Mouse (Mus musculus): ENCODE measurements around the gene Gabrb3. TPM values are rescaled to one million over a fixed set of nuclear protein-coding genes. Genes with fewer than 3 reads are reported as not detected.
A peak's percentile ranks its signal among the peaks of the same experiment; 100 is the strongest.

The Gabrb3 gene
- total RNA-seq, 2 experiments from 2014 or later: 205 to 212 TPM

DNA sequence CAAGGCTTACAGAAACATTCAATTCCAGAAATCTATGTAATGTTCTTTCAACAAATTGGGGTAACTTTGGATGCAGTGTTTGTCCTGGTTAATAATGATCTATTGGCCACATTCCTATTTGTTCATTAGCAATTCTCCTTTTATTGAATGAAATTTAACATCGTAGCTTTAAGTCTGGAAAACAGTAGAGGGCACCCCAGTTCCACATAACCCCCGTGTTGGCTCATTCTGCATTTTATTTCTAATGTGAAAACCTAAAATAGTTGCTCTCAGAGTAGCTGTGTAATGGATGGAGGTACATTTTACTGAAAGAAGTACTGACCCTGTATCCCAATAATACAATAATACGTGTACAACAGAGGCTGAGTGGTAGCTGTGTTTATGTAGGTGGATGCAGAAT, 93.5 kb downstream of the Gabrb3 start:
- no peak for DNase-seq (ENCODE audit: low spot score in 2 of 2)
- intact Hi-C loops (cut with DNase I): loop anchor here (5.0 to 10.0 kb wide), 2 partner anchors 302 to 1569 kb away; no protein-coding TSS in a partner anchor

DNA sequence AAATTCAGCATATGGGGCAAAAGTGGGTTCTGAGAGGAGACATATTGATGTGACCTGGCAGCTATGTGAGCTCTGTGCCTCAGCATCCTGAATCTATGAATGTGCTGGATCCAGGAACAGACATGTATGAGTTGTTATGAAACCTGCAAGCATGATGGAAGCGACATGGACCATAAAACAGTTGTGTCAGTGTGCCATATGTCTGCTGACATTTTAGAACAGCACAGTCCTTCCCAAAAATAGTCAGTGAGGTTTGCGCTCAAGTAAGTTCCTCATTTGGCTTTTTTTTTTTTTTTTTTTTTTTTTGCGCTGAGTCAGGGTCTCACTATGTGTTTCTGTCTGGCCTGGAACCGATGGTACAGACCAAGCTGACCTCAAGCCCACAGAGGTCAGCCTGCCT, 110.0 kb downstream of the Gabrb3 start:
- peak in 1 of 2 experiments; percentile 18 for DNase-seq (ENCODE audit: low spot score in 2 of 2)
- intact Hi-C loops (cut with DNase I): no loop called here

DNA sequence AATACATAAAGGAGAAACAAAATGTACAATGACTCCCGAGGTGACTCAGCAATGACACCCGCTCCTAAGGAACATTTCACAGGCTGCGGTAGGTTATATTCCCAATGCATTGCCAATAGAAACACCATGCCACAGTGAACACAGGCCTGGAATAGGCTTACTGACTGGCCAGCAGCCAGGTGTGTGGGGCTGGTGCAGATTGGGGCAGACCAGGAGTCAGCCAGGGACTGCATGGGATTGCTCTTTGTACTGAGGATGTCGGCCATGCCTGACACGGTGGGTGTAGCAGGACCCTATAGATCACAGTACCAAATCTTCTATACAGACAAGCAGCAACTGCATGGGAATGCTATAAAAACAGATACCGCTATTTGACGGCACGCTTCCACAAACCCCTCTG, 110.5 kb downstream of the Gabrb3 start:
- peak in 1 of 2 experiments; percentile 11 for DNase-seq (ENCODE audit: low spot score in 2 of 2)
- intact Hi-C loops (cut with DNase I): no loop called here

DNA sequence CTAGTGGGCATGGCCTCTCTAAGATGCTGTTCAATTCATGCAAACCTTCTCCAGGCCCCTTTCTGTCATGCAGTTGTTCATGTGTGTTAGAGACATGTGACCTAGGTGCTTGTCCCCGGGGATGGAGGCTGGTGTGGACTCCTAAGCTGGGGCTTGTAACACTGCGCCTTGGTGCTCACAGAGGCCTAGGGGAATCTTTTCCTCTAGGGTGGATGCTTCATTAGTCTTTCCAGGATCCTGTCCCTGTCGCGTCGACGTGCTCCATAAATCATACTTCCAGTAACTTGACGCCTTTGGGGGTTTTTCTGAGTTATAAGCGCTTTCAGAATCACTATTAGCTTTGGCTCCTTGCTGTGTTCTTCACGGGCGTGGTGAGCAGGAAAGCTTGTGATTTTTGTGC, 113.2 kb downstream of the Gabrb3 start:
- no peak for DNase-seq (ENCODE audit: low spot score in 2 of 2)
- intact Hi-C loops (cut with DNase I): no loop called here

DNA sequence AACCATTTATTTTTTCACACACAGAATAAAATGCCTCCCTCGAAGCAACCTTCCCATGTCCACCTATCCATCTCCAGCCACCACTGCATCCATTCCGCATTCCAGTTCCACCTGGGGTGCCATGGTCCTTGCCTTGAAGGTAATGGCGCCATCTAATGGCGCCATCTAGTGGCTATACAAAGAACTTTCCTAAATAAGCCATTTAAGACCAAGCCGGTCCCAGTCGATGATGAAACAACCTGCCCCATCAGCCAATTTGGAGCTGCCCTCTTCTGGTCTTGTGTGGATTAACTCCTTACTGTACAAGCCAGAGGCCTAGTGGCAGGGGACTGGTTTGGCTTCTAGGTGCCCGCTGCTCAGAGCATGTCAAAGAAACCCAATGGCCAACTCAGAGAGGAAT, 119.1 kb downstream of the Gabrb3 start:
- intact Hi-C loops (cut with DNase I): no loop called here
- DNase-seq (ENCODE audit: low spot score in 2 of 2): no peak

DNA sequence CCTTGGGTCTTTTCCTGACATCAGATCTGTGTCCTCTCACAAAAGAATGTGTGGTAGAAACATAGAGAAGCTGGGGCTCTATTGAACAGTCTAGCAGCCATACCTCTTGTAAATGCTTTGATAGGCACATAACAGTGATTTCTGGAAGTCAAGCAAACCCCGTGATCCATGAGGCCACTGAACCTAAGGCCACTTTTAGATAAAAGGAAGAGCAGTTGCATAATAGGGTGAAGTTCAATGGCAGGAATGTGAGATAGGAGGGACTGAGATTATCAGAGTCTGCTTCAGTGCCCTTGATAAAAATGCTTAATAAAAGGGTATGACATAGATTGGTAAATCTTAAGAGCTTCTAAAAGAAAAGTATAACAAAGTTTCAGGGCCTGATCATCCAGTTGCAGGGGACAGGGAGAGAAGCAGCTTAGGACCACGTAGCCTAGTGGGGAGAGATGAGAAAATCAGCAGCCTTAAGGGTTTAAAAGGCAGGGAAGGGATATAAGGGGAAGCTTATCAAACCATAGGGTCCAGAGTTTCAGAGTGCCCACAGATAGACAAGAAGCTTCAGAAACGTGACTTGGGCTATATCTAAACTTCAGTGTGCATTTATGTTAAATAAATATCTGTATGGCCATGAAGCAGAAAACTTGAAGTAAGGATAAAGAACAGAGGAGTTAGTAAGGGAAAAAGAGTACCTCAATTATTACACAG, 141.4 kb downstream of the Gabrb3 start:
- intact Hi-C loops (cut with DNase I): no loop called here
- no peak for DNase-seq (ENCODE audit: low spot score in 2 of 2)

DNA sequence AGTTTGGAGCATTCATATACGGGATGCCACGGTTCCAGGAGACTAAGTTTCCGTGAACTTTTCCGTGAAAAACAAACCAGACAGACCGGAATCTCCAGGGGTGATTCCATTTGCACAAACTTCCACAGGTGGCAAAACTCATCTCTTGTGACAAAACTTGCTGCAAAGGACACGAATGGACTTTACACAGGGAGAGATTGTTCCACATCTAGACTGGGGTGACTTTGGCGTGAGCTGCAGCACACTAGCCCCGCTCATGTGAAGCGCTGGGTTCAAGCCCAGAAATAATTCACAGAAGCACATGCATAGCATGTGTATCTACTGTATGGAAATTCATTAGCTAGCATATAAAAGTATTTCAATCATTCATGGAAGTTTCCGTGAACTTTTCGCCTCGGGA, 144.9 kb downstream of the Gabrb3 start:
- intact Hi-C loops (cut with DNase I): no loop called here
- no peak for DNase-seq (ENCODE audit: low spot score in 2 of 2)

DNA sequence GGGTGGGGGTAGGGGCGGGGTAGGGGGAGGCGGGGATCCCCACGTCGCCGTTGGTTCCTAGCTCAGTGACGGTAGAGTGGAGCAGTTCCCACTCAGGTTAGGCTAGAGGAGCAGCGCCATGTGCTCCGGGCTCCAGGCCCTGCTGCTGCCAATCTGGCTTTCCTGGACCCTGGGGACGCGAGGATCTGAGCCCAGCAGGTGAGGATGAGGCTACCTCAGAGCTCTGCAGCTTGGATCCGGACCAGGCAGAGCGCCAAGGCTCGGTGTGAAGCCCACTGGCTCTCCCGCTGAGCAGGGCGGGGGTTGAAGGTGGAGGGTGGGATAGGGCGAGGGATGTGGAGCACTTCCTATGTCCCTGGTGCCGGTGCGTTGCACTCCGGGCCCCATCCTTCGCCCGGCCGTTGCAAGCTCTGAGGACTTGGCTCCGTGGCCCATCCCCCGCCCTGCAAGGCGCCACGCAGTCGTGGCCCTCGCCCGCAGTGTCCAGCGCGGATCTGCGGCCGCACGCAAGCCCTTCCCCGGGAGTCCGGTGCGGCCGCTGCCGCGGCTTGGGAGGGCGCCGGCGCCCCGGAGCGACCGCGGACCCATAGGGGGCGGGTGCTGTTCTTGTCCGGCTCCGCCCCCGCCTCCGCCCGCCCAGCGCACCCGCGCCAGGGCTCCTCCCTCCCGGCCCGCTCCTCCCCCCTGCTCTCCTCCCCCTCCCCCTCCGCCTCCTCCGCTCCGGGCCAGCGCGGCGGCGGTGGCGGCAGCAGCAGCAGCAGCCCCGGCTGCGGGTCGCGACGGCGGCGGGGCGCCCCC, 171.2 kb downstream of the Gabrb3 start:
- intact Hi-C loops (cut with DNase I): loop anchor here (10.0 kb wide), 2 partner anchors 114 to 184 kb away; no protein-coding TSS in a partner anchor
- DNase-seq (ENCODE audit: low spot score in 2 of 2): peak; percentile 74 to 85

DNA sequence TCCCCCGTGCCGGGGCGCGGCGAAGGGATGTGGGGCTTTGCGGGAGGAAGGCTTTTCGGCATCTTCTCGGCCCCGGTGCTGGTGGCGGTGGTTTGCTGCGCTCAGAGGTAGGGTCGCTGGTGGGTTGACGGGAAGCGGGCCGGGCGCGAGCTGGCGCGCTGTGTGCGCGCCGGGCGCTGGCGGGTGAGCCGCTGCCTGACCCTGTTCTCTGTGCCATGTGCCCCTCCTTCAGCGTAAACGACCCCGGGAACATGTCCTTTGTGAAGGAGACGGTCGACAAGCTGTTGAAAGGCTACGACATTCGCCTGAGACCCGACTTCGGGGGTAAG, 171.7 kb downstream of the Gabrb3 start:
- no peak for DNase-seq (ENCODE audit: low spot score in 2 of 2)

DNA sequence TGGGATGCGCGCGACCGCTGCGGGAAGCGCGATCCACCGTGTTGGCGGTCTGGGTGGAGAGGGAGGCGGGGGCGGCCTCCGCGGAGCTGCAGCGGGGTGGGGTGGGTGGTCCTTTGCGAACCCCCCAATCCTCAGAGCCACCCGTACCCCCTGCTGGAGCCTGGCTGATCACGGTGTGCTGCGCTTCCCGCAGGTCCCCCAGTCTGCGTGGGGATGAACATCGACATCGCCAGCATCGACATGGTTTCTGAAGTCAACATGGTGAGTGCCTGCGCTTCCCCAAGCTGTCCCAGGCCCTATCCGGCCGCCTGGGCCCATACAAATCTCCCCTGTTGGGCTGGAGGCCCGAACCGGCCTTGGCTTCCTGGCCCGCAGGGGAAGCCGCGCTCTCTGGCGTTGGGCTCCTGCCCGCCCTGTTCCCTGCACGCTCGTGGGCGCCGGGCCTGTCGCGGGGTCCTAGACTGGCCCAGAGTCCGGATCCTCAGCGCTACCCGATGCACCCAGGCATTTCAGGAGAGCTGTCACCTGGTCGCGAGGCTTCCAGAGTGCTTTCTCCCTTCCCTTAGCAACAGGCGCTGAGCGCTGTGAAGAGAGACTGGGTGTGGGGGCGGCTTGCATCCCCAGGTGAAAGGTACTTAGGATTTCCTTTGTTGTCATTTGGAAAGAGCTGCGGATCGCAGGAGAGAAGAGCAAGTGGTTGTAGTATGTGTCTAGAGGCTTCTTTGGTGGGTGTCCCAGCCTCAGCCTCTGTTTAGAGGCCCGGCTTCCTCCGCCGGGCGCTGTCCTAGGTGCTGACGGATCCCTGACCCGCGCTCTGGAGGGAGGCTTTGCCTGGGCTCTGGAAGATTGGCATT, 172.3 kb downstream of the Gabrb3 start:
- DNase-seq (ENCODE audit: low spot score in 2 of 2): peak; percentile 59 to 67
- intact Hi-C loops (cut with DNase I): loop anchor here (10.0 kb wide), 2 partner anchors 113 to 183 kb away; no protein-coding TSS in a partner anchor

More for the DNA sequence above, 171.7 kb downstream of the Gabrb3 start:
- intact Hi-C loops (cut with DNase I): loop anchor here (10.0 kb wide), 2 partner anchors 114 to 184 kb away; no protein-coding TSS in a partner anchor

DNA sequence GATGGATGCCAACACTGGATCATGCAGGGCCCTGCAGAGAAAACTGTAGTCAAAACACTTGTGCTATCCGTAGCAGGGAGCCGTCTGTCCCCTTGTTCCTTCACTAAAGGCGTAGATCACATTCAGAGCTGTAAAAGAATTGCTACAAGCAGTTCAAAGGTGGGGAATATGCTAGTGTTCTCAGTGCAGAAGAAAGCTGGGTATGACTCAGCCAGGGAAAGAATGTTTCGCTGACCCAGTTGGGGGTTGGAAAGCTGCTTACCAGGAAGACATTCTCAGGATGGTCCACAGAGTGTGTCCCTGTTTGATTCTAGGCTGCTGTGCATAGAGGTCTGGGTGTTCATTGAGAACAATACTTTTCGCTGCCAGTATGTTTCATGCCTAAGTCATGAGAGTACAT, 177.8 kb downstream of the Gabrb3 start:
- intact Hi-C loops (cut with DNase I): loop anchor here (10.0 kb wide), 2 partner anchors 107 to 177 kb away; no protein-coding TSS in a partner anchor
- DNase-seq (ENCODE audit: low spot score in 2 of 2): no peak

DNA sequence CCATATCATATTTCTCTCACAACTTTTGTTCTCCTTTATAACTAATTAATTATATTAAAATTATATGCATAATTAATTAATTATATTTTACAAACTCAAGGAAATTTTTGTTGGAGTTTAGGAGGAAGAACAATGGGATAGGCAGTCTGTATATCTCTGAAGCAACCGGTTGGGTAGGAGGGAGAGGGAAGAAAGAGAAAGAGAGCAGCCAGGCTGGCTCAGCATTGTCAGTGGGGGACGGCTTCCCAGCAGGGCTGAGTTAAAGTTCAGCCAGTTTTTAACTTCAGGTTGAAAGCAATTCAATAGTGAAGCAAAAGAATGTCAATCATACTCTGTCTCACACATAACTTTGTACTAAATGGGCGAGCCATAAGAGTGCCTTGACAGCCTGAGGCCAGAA, 199.2 kb downstream of the Gabrb3 start:
- DNase-seq (ENCODE audit: low spot score in 2 of 2): no peak
- intact Hi-C loops (cut with DNase I): no loop called here

DNA sequence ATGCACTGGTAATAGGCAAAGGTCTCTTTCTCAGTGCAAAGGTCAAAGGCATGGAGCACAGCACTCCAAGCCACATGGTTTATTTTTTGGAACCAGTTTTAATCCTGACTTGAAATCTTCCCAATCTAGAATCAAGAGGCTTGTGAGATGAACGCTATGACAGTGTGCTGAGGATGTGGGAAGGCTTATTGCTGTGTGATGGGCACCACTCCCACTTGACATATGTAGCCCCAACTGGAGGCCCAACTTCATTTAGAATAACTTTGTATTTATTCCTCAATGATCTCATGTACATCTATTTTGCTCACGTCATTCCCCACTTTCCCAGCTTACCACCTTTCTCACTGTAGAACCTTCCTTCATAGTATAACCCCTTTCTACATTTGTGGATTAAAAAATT, 200.5 kb downstream of the Gabrb3 start:
- intact Hi-C loops (cut with DNase I): no loop called here
- no peak for DNase-seq (ENCODE audit: low spot score in 2 of 2)

DNA sequence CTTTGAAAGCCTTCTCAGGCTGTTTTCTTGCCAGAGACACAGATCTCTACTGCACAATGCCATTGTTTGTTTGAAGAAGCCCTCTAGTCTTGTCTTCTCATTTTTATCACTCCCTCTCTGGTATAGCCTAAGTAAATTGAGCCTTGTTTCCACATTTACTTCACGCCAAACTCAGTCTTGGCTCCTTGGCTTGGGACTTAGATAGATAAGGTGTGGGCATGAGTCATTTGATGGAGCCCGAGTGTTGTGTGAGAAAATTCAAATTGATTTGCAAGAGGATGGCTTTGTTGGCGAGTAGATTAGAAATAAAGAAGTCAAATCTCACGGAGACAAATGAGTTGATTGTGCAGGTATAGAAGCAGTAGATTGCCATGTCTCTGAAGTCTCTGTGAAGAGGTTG, 204.2 kb downstream of the Gabrb3 start:
- DNase-seq (ENCODE audit: low spot score in 2 of 2): no peak
- intact Hi-C loops (cut with DNase I): no loop called here

DNA sequence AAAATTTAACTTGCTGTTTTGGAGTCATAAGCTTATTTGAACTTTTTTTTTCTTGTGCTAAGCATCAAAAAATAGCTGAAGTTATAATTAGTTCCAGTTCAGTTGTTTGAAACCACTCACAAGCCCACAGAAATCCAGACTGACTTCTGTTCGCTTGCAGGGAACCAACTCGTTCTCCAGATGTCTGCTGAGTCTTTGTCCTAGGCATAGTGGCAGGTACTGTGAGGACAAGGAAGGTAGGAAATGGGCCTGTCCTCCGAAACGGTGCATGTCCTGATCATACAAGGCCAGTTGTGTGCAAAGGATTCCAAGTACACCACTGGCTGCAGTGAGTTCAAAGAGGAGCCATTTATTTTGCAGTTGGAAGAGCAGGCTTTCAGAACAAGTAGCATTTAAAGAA, 215.5 kb downstream of the Gabrb3 start:
- intact Hi-C loops (cut with DNase I): no loop called here
- DNase-seq (ENCODE audit: low spot score in 2 of 2): peak in 1 of 2 experiments; percentile 12

DNA sequence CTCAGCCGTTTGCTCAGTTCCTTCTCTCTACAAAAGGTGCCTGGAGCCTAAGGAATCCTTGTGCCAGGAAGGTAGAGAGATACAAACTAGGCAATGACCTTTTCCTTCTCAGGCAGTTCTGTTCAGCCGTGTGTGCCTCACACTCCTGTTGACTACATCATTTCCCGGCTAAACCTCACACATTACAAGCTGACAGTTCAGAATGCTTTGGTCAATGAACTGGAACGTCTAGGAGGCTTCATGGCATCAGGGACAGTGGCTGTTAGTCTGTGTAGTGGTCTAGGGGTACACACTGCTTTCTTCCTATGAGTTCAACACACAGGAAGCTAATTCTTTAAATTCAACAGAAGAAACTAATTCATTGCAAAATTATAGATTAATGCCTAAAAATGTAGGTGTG, 216.2 kb downstream of the Gabrb3 start:
- intact Hi-C loops (cut with DNase I): no loop called here
- no peak for DNase-seq (ENCODE audit: low spot score in 2 of 2)

DNA sequence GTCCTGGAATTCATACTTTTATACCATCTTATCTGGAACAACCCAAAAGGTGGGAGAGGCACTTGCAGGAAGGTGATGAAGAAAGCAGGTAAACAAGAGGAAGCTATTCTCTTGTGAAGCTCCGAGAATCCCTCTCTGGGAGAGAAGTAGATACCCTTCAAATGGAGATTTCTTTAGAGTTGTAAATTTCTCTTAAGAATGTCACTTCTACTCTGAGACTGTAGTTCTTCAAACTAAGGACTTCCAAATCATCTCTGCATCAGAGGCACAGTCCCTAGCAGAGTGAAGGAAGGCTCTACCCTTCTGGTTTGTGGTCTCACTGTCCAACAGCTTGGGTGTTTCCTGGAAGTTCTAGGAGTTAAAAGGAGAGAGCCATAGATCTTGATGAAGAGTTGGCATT, 221.3 kb downstream of the Gabrb3 start:
- no peak for DNase-seq (ENCODE audit: low spot score in 2 of 2)
- intact Hi-C loops (cut with DNase I): no loop called here

DNA sequence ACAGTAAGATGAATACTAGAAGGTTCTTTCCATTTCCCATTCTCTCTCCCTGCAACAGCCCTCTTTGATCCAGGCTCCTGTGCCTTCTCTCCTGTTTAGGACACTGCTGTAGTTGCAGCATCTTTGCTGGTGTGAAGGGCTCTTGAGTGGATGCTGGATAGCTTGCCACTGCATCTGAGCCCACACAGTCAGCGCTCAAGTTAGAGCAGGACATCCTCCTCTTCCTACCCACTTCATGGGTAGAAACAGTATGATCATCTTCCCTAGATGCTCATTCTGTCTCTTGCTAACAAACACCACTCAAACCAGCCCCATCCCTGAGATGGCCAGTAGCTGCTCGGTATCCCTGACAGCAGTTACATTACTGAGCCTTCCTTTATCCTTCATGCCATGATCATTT, 227.9 kb downstream of the Gabrb3 start:
- no peak for DNase-seq (ENCODE audit: low spot score in 2 of 2)
- intact Hi-C loops (cut with DNase I): no loop called here

DNA sequence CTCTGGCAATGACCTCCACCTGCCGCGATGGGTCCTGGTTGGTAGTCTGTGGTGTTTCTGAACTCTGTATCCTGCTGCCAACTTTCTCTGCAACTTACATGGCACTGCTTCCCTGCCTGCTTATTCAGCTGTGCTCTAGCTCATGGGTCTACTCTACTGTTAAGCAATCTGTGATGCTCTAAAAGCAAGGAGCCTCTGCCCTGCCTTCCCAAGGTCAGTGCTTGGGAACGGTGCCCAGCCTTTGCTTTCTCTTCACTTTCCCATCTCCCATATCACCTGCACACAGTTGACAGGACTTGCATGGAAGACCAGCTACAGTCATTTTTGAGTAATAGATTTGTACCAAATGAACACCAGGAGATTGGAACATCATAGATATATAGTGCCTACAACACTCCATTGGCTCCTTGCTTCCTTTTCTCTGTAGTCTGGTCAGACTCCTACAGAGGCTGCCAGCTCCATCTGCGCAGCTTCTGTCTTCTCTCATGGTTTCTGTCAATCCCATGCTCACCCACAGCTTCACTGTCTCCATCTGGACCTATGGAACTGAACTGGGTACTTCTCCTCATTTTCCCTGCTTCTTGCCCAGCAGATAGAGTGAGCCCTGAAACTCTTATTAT, 228.8 kb downstream of the Gabrb3 start:
- intact Hi-C loops (cut with DNase I): no loop called here
- DNase-seq (ENCODE audit: low spot score in 2 of 2): peak; percentile 25 to 42

DNA sequence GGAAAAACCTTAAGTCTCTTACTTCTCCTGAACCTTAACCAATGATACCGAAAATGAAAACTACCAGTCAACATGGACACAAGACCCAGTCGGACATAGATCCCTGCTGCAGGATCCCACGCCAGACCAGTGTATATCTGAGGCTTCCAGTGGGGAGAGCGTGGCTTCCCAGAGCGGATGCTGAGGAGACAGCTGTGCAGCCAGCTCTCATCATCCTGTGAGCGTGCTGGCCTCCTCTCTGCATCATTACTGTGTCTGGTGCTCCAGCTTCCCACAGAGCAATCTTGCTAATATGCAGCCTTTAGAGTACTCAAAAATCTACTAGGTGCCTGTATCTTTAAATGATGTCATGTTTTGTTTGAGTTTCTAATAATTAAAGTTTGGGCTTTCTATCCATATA, 257.9 kb downstream of the Gabrb3 start:
- intact Hi-C loops (cut with DNase I): no loop called here
- DNase-seq (ENCODE audit: low spot score in 2 of 2): no peak

Measured in left cerebral cortex, postnatal 36 days (tissue).